Mouse (Mus musculus) embryo, embryonic 10.5 days (tissue): Measurements from ENCODE around the gene Itgb5.
A peak's percentile ranks its signal among the peaks of the same experiment; 100 is the strongest.

Experiments used
- DNase-seq: peaks from one replicate; pipeline ENCODE4 v3.0.0-alpha.2; 2015; ENCODE audit warnings: low spot score

Itgb5 gene

DNA sequence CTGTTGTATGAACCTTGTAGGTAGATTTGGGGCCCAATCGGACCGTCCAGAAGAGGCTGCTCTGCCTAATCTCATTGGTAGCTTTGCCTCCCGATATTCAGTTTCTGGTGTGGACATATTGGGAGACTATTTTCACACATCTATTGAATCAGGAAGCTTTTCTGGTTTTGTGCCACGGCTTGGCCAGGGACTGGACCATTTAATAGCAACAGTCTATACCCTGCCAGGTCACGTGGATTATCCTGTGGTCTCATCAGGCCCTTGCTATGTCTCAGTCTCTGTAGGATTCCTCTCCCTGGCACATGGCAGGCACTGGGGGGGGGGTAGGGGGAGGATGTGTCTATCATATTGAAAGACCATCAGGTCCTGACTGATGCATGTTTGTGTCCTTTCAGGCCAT is 110.6 kb downstream of the Itgb5 start:
- no peak for DNase-seq

DNA sequence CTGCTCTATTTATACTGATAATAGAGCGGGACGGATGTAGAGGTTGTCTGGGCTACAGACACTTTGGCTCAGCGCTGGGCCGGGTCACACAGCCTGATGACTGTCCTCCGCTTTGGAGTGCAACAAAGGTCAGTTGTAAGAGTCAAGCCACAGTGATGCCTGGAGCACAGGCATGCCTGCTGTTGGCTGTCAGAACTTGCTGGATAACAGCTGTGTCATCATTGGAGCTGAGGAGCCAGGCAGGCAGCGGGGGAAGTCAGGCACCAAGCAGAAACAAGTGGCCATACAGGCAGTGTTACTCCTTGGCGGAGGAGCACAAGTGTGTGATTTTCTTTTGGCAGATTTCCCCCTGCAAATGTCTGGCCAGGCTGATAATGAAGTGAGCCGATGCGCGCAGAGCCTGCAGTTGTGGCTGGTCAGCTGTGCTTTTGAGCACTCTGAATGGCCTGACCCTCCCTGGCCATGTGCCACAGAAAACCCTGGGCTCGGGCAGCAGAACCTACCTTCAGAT is 111.9 kb downstream of the Itgb5 start:
- peak; percentile 60 for DNase-seq

DNA sequence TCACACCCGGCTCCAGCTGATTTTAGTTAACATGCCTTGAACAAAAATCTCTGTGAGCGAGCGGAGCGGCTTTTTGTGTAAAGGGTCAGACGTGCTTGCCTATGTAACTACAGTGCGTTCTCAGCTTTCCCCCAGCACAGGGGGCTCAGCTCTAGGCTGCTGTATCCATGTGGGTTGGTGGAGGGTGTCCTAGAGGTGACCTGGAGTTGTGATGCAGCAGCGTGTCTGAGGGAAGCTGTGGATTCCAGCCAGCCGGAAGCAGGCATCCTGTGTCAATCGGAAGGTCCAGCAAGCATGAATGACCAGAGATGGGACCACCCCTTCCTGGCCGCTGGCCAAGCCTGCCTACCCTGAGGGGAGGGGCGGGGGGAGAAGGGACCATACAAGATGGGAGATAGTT is 112.9 kb downstream of the Itgb5 start:
- DNase-seq: peak; percentile 48

DNA sequence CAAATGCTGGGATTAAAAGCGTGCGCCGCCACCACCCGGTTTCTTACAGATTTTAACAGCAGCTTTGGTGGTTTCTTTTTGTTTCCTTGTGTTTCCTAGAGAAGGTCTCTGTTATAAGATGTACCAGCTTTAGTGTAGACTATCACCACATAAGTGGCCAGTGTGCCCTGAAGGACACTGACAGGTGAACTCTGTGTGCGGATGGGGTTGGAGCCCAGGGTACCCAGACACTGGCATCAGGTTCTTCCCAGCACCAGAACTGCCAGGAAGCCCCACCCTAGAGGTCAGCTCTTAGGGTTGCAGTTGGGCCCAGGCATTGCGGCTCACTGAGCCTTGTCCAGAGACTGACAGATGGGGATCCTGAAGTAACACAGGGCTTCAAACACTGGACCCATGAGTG is 113.9 kb downstream of the Itgb5 start:
- no peak for DNase-seq

DNA sequence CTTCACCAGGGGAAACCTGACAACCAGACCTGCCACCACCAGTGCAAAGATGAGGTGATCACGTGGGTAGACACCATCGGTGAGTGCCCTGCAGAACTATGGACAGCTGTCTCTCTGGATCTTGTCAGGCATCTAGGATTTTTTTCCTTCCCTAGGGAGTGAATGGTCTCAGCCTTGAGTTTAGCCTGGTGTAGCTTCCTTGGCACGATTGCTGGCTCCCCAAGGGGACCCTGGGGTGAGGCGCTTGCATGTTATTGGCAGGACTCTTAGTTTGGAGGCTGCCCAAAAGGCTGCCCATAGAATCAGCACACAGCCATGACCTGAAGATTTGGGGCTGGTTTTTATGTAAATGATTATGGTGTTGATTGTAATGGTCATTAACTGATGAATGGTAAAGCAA is 114.7 kb downstream of the Itgb5 start:
- DNase-seq: no peak

DNA sequence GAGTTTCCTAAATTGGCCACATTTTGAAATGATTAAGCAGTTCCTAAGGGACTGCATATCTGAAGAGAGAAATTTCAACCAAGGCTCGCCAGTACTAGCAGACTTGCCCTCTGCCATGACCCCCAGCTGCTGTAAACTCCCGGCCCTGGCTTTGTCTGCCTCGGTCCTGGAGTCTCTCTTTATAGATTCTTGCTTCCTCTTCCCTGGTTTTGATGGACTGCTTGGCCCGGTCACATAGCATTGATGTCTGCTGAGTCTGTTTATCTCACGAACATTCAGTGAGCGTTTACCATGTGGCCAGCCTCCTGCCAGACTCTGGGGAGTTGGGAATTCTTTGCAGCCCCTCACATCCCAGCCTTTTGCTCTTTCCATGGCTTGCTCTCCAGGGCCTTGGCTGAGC is 115.3 kb downstream of the Itgb5 start:
- peak; percentile 74 for DNase-seq

DNA sequence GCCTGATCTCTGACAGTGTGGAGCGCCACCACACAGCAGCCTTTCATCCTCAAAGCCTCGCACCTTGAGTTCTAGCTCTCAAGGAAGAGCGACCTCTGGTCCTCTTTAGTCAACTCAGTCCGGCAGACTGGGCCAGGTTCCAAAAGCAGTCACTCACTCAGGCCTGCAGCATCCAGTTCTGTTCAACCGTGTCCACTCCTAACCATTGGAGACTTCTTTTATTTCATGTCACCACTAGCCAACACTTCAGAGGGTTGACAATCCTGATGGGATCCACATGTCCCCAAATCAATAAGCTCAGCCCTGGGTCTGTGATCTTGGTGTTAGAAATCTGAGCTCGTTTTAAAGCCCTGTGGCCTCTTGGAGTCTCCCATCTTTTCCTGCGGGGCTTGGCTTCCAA is 116.6 kb downstream of the Itgb5 start:
- no peak for DNase-seq

DNA sequence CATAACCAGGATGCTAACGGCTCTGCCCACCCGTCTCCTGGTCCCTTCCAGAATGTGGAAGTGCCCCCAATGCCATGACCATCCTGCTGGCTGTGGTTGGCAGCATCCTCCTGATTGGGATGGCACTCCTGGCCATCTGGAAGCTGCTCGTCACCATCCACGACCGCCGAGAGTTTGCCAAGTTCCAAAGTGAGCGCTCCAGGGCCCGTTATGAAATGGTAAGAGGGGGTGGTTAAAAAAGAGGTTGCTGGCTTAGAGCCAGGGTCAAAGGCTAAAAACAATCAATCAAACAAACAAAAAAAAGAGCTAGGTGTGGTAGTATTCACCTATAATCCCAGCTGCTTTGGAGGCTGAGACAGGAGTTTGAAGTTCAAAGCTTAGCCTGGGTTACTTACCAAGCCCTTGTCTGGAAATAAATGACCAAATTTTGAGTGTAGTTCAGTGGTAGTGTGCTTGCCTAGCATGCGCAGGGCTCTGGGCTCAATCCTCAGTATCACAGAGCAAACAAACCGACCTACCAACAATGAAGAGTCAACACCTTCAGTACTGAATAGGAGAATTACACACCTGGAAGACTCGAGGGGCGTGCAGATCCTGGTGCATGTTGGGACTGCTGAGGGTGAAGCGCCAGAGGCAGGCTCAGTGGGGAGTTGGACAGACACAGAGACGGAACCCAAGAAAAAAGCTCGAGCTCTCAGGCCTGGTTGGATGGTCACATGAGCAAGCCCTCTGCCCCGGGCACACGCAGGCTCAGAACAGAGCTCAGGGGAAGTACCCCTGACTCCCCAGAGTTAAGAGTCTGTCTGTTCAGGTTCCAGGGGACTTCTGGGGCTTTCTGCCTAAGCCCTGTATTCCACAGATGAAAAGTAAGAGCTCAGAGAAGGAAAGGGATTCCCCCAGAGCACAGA is 118.5 kb downstream of the Itgb5 start:
- DNase-seq: no peak

DNA sequence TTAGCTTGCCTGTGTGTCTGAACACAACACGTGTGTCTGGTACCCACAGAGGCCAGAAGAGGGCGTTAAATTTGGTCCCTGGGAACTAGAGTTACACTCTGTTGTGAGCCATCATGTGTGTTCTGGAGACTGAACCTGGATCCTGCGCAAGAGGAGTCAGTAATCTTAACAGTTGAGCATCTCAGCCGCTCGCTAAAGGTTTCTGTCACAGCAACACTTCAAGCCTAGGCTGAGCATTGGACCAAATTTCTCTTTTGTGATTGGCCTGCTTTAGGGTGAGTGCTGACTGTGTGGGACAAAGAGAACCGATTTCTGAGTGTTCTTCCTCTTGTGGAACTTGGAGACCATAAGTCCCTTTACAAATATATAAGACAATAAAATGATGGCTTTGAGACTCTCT is 120.9 kb downstream of the Itgb5 start:
- DNase-seq: no peak

DNA sequence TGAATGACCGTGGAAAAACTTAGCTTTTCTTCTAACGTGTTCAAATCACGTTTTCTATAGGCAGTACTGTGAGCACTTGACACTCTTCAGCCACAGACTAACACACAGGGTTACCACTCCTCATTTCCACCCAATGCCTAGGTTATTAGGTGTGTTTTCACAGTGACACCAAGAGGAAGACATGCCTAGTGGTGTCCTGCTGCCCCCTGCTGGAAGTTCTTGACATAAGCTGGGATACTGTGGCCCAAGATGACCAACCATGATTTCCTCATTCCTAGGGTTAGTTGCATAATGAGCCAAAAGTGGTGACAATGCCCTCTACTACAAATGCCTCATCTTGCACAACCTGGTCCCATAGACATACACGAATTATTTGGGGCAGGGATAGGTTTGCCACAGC is 121.4 kb downstream of the Itgb5 start:
- DNase-seq: peak; percentile 92

DNA sequence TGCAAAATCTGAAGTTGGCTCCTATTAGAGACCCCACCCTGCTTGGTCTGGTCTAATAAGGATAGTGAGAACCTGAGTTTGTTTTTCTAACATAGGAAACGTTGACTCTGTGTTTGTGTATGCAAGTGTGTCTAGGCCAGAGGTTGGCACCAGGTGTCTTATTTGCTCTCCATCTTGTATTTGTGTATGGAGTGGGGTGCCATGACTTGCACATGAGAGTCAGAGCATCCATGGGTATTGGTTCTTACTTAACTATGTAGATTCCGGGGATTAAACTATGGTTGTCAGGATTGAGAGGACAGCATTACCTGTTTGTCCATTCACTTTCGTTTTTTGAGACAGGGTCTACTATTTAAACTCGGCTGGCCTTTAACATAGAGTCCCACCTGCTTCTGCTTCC is 123.5 kb downstream of the Itgb5 start:
- DNase-seq: no peak

DNA sequence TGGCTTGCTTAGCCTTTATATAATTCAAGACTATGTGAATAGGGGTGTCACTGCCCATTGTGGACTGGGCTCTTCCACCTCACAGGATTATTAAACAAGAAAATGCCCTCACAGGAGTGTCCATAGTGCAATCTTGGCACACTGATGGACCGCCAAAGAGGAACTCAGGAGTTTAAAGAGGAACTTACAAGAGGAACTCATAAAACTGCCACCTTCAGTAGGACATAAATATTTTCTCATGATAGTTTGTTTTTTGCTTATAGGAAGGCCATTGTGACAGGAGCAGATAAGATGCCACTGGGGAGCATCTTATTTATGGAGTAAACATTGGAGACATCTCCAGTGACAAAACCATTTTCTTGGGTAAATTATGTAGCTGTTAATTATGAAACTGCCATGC is 125.3 kb downstream of the Itgb5 start:
- no peak for DNase-seq

DNA sequence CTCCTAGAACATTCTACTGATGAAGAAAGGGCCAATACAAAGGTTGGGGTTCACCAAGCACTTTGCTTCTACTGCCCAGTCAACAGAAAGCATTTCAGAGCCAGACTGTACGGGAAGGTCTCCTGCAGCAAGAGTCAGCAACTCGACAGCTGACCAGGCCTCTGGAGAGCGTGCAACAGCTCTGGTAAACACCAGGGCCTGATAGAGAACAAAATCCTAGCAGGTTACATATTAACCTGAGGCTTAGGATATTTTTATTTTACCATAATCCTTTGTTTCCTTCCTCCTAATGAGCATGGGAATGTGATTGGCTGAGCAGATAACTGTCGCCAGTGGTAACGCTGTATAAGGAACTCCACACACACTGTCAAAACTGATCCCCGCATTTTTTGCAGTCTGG is 134.0 kb downstream of the Itgb5 start:
- no peak for DNase-seq

DNA sequence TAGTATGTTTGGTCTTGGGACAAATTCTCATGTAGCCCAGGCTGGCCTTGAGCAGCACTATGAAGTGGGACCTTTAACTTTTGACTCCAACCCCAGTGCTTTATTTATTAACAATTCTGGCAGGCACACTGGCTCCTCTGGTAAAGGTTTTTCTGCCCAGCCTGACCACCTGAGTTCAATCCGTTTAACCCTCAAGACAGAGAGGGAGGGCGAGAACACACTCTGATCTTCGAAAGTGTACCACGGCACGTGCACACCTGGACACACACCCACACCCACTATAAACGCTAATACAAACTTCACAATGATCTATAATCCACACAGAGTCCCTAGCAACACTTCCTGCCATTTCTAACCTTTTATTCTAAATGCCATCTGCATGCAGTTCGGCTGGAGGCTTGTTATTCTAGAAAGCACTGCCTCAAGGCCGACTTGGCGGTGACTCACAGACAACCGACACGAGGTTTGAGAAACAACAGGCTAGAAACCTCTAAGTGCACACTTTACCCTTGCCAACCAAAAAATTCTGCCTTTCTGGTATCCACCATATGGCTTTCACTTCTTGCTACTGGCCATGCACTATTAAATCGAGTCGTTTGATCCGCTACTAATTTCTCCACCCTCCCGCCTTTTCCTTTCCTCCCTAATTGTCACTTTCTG is 136.5 kb downstream of the Itgb5 start:
- DNase-seq: peak; percentile 48

DNA sequence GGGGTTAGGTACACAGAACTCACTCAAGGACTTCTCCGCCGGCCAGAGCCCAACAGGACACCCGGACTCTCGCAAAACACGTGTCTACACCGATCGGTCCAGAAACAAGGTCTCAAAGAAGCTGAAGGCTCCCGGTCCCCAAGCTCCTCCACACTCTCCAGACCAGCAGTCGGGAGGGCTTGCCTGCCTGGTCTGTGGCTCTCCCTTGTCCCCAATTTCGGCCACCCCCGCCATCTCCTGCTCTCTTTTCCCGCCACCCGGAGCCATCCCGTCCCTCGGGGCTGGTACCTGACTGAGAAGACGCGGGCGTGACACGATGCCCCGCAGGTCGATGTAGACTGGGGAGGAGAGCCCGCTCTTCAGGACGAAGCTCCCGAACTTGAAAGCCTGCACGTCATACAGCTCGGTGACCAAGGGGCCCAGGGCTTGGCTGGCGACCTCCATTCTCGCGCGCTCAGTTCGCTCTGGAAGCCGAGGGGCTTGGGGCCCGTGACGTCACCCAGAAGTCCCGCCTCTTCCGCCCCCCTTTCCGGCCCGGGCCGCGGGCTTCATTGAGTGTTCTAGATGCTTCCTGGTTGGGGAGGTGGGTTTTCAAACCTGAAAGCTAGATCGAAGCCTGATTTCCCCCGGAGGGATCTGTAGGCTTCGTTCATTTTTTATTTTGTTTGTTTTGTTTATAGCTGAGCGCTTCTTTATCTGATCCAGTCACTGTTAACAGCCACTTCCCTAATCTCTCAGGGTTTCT is 137.2 kb downstream of the Itgb5 start, which contains the start of gene Umps:
TSS of gene Umps (minus strand) at position 501 of the 745 bp plus-strand sequence.
- peak; percentile 94 for DNase-seq

DNA sequence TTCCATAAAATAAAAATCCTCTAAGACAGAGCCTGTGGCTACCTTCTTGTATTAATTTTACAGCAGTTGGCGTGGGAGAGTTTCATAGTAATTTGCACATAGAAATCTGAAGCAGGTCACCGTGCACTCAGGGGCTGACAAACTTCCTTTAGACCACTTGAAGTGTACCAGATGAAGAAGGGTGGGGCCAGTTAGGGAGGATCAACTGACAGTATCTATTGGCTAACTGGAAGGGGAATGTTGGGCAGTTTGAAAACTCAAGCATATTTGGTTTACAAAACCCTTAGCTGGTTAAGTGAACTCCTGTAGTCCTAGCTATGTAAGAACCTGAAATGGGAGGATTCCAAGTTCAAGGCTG is 137.8 kb downstream of the Itgb5 start:
- peak; percentile 41 for DNase-seq

DNA sequence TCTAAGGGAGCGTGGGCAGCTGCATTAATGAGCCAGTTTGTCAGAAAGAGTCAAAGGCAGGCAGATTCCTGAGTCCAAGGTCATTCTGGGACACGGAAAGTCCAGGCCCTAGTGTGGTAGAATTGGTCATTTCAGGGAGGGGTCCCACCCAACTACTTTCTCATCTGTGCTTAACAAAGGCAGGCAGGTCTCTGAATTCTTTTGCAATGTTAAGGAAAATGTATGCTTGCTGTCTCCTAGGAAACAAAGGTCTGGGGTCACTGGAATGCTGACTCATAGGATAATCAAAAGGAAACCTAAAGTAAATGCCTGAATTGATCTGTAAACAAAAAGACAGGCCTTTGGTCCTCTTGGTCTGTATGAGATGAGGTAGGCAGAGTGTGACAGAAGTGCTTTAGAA is 150.4 kb downstream of the Itgb5 start:
- DNase-seq: peak; percentile 29

DNA sequence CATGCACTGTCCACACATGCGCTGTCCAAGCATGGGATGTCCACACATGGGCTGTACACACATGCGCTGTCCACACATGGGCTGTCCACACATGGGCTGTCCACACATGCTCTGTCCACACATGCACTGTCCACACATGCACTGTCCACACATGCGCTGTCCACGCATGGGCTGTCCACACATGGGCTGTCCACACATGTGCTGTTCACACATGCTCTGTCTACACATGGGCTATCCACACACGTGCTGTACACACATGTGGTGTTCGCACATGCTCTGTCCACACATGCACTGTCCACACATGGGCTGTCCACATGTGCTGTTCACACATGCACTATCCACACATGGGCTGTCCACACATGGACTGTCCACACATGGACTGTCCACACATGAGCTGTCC is 154.2 kb downstream of the Itgb5 start:
- no peak for DNase-seq

DNA sequence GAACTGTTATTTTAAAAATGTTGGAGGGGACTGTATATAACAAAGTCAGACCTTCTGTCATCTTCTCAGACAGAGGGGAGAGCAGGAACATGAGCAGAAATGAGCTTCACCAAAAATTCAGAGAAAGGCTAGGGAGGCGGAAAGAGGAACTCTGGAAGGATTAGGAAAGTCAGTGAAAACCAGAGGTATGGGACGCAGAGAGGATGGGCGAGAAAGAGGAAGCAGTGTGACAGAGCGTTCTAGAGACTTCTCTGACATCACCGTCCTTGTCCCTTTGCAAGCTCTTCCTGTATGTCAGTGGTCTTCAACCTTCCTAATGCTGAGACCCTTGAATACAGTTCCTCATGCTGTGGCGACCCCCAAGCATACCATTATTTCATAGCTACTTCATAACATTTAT is 155.9 kb downstream of the Itgb5 start:
- DNase-seq: no peak

DNA sequence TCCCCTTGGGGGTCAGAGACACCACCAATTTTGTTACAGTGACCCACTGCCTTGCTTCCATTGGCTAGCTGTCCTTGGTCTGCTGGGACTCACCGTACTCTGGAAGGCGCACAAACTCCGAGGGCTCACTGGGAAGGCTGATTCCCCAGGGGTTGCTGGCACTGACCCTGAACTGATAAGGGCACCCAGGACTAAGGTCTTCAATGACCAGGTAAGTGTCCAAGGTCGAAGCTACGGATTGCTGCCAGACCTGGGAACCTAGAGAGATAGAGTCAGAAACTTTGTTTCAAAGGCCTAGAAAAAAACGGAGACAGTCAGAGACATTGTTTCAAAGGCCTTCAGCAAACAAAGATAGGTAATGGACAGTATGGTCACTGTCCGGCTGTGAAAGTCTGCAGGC is 157.5 kb downstream of the Itgb5 start:
- no peak for DNase-seq

DNA sequence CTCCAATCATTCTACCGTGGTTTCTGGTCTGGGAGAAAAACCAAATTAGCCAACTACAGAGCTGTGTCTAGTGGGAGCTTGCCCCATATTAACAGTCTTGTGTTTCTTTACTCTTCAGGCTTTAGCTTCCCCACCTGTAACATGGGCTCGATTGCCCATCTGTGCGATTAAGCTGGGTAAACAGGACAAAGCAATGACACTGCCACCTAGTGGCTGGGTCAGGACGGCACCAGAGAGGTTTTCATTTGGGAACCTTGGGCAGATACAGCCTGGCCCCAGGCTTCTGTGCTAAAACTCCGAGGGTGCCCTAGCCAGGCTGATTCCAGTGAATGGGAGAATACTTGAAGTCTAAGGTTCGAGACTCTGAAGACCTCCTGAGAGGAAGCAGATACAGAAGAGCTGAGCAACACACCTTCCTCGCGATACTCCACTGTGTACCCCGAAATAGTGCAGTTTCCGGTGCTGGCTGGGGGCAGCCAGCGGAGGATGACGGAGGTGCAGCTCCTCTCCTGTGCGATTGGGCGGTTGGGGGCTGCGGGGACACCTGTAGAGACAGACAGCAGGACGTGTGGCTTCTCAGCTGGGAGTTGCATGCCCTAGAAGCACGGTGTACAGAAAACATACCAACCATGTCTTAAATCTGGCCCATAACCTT is 159.0 kb downstream of the Itgb5 start:
- peak; percentile 76 for DNase-seq

DNA sequence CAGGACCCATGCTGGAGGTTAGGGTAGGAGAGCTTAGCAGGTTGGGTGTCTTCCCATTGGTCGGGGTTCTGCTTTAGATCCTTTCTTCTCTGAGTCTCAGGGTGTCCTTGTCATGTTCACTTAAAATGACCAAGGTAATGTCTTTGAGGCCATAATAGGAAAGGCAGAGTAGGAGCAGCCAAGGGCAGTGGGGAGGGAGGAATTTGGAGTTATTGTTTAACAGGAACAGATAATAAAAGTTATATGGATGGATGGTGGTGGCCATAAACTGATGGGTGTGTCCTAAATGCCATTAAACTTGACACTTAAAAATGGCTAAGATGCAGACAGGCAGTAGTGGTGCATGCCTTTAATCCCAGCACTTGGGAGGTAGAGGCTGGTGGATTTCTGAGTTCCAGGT is 159.6 kb downstream of the Itgb5 start:
- no peak for DNase-seq
